Mouse (Mus musculus) forebrain, embryonic 13.5 days (tissue): Measurements from ENCODE around the gene Mthfs. TPM values are rescaled to one million over a fixed set of nuclear protein-coding genes. Genes with fewer than 3 reads are reported as not detected.

Experiments used
- ATAC-seq: fragments of 200-750 bp; cut with Nextera tagmentation; 2 replicates; pipeline ENCODE4 v1.8.0; 2017
- H3K27ac ChIP-seq: fragments of 300-500 bp; sonication (generic); 2 replicates; pipeline ENCODE4 v1.5.1; 2015; ENCODE audit warnings: inconsistent platforms, mild to moderate bottlenecking, moderate library complexity
- H3K27me3 ChIP-seq: fragments of 300-500 bp; sonication (generic); 2 replicates; pipeline ENCODE4 v1.6.1; 2015; ENCODE audit warnings: mild to moderate bottlenecking, inconsistent platforms
- H3K36me3 ChIP-seq: fragments of 300-500 bp; sonication (generic); 2 replicates; pipeline ENCODE4 v1.6.1; 2015; ENCODE audit warnings: mild to moderate bottlenecking, inconsistent platforms; ENCODE audit not compliant: poor library complexity, severe bottlenecking
- H3K4me1 ChIP-seq: fragments of 300-500 bp; sonication (generic); 2 replicates; pipeline ENCODE4 v1.6.1; 2015; ENCODE audit warnings: inconsistent platforms
- H3K4me2 ChIP-seq: fragments of 300-500 bp; sonication (generic); 2 replicates; pipeline ENCODE4 v1.6.1; 2015; ENCODE audit warnings: inconsistent platforms, mild to moderate bottlenecking, moderate library complexity
- H3K4me3 ChIP-seq: fragments of 300-500 bp; sonication (generic); 2 replicates; pipeline ENCODE4 v1.5.1; 2015; ENCODE audit warnings: mild to moderate bottlenecking, inconsistent platforms
- H3K9ac ChIP-seq: fragments of 300-500 bp; sonication (generic); 2 replicates; pipeline ENCODE4 v1.6.1; 2015; ENCODE audit warnings: mild to moderate bottlenecking, inconsistent platforms
- H3K9me3 ChIP-seq: fragments of 300-500 bp; sonication (generic); replicated peaks from 2 replicates; pipeline ENCODE4 v1.6.1; 2016; ENCODE audit warnings: inconsistent platforms
- WGBS: fragments of 180-500 bp; shearing (Covaris S2); methylation state at CpG from one replicate; pipeline ENCODE4 v1.1.7; 2015; 5-methylcytosine and 5-hydroxymethylcytosine counted together
- polyA plus RNA-seq: library from polyadenylated mRNA; unstranded; fragments of >200 nt; fragmentation: Nextera tagmentation; extraction: Ambion mirVana; gene quantifications from 2 replicates; pipeline ENCODE4 v1.2.1, GENCODE M21; 2015

Mthfs gene
- polyA plus RNA-seq, 1 experiment from 2014 or later = 17.4 TPM

DNA sequence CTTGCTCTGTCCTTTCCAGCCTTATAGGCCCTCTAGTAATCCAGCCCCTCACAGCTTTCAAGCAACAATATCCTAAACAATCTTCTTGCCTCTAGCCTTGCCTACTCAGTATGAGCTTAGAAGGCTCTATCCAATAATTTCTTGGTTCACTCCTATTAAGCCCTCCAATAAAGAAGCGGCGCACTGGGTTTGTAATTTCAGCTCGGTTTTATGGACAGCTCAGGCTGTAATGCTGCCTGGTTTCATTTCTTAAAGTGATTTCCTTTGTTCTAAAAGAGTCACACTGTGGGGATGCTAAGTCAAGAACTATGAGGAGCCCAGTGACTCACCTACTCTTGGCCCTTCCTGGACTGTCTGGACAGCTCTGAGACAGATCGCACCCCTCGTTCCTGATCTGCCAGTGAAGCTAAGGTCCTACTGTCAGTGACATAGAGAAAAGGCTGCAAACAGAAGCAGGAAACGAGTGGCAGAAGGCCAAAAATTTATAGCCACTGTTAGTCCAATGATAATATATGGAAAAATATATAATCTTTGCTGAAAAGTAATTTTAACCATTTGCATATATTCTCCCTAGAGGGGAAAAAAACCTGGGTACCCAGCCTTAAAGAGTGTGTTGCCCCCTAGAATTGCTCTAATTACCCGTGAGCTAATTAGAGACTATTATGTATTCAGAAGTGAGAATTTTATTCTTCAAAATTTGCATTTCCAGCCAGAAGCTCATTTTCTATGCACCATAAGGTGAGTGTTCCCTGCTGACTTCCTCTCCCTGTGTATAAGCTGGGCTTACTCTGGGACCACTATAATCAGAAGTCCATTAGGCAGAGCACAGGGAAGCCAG, 98.1 kb downstream of the Mthfs start:
- Histone ChIP-seq H3K4me2 (no peak overlapping the region), H3K9ac (no peak overlapping the region), H3K4me1 (peaks cover 6% of the 10 kb centered on the region; the same call in 1 of the 2 replicates), H3K36me3 (no peaks in the 10 kb centered on the region), H3K4me3 (no peak overlapping the region), H3K27ac (no peak overlapping the region), H3K27me3 (no peaks in the 10 kb centered on the region), H3K9me3 (no peaks in the 10 kb centered on the region)
- ATAC-seq = peak; percentile 72
- WGBS = 74% methylated on average over 7 of the region's 7 CpGs

DNA sequence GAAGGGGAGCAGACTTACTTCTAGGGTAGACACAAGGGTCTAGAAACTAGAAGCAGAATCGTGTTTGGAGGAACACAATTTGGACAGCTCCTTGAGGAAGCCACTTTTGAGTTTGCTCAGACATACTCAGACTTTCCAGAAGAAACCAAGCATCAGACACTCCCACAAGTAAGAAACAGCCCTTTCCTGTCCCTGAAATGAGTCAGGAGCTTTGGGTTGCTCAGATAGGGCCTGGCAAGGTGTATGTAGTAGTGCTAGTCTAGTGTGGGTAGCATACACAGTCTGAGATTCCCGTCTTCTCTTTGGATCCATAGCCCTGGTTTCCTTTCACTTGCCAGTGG, 98.7 kb downstream of the Mthfs start:
- no peaks in the 10 kb centered on the region for H3K27me3 ChIP-seq
- WGBS = 72% methylated on average over 2 of the region's 2 CpGs
- H3K4me3 ChIP-seq = no peak overlapping the region
- H3K36me3 ChIP-seq = no peaks in the 10 kb centered on the region
- H3K9me3 ChIP-seq = no peaks in the 10 kb centered on the region
- ATAC-seq = no peak
- H3K27ac ChIP-seq = no peak overlapping the region
- H3K9ac ChIP-seq = no peak overlapping the region
- peaks cover 6% of the 10 kb centered on the region; the same call in 1 of the 2 replicates for H3K4me1 ChIP-seq
- no peak overlapping the region for H3K4me2 ChIP-seq

DNA sequence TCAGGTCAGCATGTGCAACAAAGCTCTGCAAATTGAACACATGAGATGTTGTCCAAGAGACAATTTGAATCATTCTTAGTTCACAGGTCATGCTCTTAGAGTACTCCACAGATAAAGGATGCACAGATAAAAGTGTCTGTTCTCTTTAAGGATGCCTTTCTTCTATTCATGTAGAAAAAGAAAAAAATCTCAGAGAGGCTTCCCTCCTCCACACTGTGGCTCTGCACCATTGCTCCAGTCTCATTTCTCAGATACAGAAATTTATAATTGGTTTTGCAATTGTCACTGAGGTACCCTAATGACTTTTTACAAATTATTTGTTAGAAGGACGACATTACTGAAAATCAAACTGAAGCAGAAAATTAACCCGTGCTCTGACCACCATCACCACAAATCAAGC, 101.2 kb downstream of the Mthfs start:
- no peak overlapping the region for H3K4me2 ChIP-seq
- H3K27me3 ChIP-seq = no peaks in the 10 kb centered on the region
- no peaks in the 10 kb centered on the region for H3K36me3 ChIP-seq
- WGBS = 88% methylated on average over 2 of the region's 2 CpGs
- H3K4me3 ChIP-seq = no peak overlapping the region
- H3K4me1 ChIP-seq = peaks cover 6% of the 10 kb centered on the region; the same call in 1 of the 2 replicates
- H3K9ac ChIP-seq = no peak overlapping the region
- H3K9me3 ChIP-seq = no peaks in the 10 kb centered on the region
- no peak for ATAC-seq
- H3K27ac ChIP-seq = no peak overlapping the region

DNA sequence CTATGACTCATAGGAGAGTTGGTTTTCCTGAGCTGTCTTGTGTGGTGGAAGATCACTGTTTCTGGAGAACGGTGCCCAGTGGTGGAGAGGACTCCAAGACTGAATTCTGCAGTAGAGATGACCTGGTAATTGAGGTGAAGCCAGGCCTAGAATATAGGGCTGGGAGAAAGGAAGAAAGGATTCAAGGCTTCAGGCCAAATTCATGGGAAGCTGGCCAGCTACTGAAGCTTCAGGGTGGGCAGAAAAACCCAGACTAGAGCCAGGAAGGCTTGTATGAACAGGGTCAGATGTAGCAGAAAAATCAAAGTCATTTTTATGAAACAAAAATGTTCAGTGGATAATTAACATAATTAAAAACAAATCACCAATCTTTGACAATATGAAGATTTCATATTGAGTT, 163.3 kb downstream of the Mthfs start:
- no peak overlapping the region for H3K9ac ChIP-seq
- H3K36me3 ChIP-seq = no peaks in the 10 kb centered on the region
- WGBS = 72% methylated on average over 1 of the region's 1 CpGs
- H3K4me1 ChIP-seq = no peaks in the 10 kb centered on the region
- H3K27me3 ChIP-seq = no peaks in the 10 kb centered on the region
- ATAC-seq = no peak
- H3K27ac ChIP-seq = no peak overlapping the region
- H3K4me2 ChIP-seq = no peak overlapping the region
- H3K4me3 ChIP-seq = no peak overlapping the region
- no peaks in the 10 kb centered on the region for H3K9me3 ChIP-seq

DNA sequence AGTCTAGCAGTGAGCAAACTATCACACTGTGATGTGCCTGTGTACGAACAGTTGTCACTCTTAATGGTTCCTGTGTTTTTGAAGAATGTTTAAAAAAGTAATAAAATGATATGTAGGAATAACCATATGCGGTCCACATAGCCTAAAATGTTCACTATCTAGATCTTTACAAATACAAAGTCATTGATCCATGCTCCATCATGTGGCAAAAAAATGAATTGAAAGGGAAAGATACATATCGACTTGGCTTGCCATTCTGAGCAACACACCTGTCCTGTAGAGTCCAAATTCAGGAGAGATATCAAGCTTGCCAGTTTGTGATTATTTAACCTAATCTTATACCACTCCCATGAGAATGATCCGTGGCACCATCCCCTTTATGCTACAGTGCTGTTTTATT, 164.2 kb downstream of the Mthfs start:
- Histone ChIP-seq H3K9me3 (no peaks in the 10 kb centered on the region), H3K9ac (no peak overlapping the region), H3K27ac (no peak overlapping the region), H3K36me3 (no peaks in the 10 kb centered on the region), H3K4me2 (no peak overlapping the region), H3K27me3 (no peaks in the 10 kb centered on the region), H3K4me3 (no peak overlapping the region), H3K4me1 (no peaks in the 10 kb centered on the region)
- ATAC-seq = no peak
- 84% methylated on average over 4 of the region's 4 CpGs for WGBS

DNA sequence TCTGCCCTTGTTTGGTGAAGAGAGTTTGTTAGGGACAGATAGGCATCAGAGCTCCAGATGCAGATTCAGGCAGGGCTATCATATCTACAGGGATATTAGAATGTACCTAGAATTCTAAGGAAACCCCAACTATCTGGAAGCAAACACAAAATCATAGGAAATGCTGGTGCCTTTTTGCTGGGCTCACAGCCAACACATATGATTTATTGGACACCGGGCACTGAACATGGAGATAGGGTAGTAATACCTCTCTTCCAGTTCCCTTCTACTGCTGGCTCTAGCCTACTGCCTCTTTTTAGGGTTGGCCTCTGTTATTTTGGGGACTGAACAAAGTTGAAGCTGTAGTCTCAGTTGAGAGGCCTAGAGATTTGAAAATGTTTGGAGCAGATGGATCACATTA, 192.6 kb downstream of the Mthfs start:
- Histone ChIP-seq H3K4me3 (no peak overlapping the region), H3K4me2 (no peak overlapping the region), H3K36me3 (no peaks in the 10 kb centered on the region), H3K9me3 (no peaks in the 10 kb centered on the region), H3K27ac (no peak overlapping the region), H3K9ac (no peak overlapping the region), H3K27me3 (no peaks in the 10 kb centered on the region), H3K4me1 (no peaks in the 10 kb centered on the region)
- 93% methylated on average over 1 of the region's 1 CpGs for WGBS
- no peak for ATAC-seq

Other genes with a start within 250 kb of the Mthfs start
- not detected in 2 replicates for gene Trim43b, start 117.8 kb upstream of the Mthfs start, polyA plus RNA-seq
- not detected in 2 replicates for gene Bcl2a1b, start 11.5 kb upstream of the Mthfs start, polyA plus RNA-seq
- gene Gm29094, start 11.3 kb upstream of the Mthfs start, polyA plus RNA-seq = not detected in 2 replicates